Mouse (Mus musculus) stomach, embryonic 15.5 days (tissue): ENCODE results near the gene Nr5a2. TPM values are rescaled to one million over a fixed set of nuclear protein-coding genes. Genes with fewer than 3 reads are reported as not detected.

Experiments
- ATAC-seq: fragments of 200-750 bp; cut with Nextera tagmentation; 2 replicates; pipeline ENCODE4 v1.8.0; 2017; ENCODE audit warnings: low read depth, moderate number of reproducible peaks, moderate TSS enrichment; ENCODE audit not compliant: insufficient read depth, low FRiP score
- H3K27ac ChIP-seq: fragments of 300-500 bp; sonication (generic); 2 replicates; pipeline ENCODE4 v1.5.1; 2015; ENCODE audit warnings: mild to moderate bottlenecking, inconsistent platforms
- H3K27me3 ChIP-seq: fragments of 300-500 bp; sonication (generic); replicated peaks from 2 replicates; pipeline ENCODE4 v1.6.1; 2015; ENCODE audit warnings: inconsistent platforms
- H3K36me3 ChIP-seq: fragments of 300-500 bp; sonication (generic); 2 replicates; pipeline ENCODE4 v1.6.1; 2015; ENCODE audit warnings: inconsistent platforms
- H3K4me1 ChIP-seq: fragments of 300-500 bp; sonication (generic); 2 replicates; pipeline ENCODE4 v1.6.1; 2015; ENCODE audit warnings: inconsistent platforms
- H3K4me2 ChIP-seq: fragments of 300-500 bp; sonication (generic); 2 replicates; pipeline ENCODE4 v1.6.1; 2015; ENCODE audit warnings: mild to moderate bottlenecking, inconsistent platforms
- H3K4me3 ChIP-seq: fragments of 300-500 bp; sonication (generic); replicated peaks from 2 replicates; pipeline ENCODE4 v1.5.1; 2015; ENCODE audit warnings: inconsistent platforms
- H3K9ac ChIP-seq: fragments of 300-500 bp; sonication (generic); 2 replicates; pipeline ENCODE4 v1.6.1; 2015; ENCODE audit warnings: inconsistent platforms
- H3K9me3 ChIP-seq: fragments of 300-500 bp; sonication (generic); 2 replicates; pipeline ENCODE4 v1.6.1; 2016; ENCODE audit warnings: inconsistent platforms
- WGBS: fragments of 180-500 bp; shearing (Covaris S2); methylation state at CpG from one replicate; pipeline ENCODE4 v1.1.7; 2015; 5-methylcytosine and 5-hydroxymethylcytosine counted together
- polyA plus RNA-seq: library from polyadenylated mRNA; unstranded; fragments of >200 nt; fragmentation: Nextera tagmentation; extraction: Ambion mirVana; gene quantifications from 2 replicates; pipeline ENCODE4 v1.2.1, GENCODE M21; 2015

Gene Nr5a2
- polyA plus RNA-seq, 1 experiment from 2014 or later = 6.3 TPM

- H3K4me3 ChIP-seq = no peak overlapping the region
- no peaks in the 10 kb centered on the region for H3K9me3 ChIP-seq
- peak overlapping the region; percentile 4; the same call in 1 of the 2 replicates for H3K27ac ChIP-seq
- H3K4me1 ChIP-seq = peaks cover 7% of the 10 kb centered on the region; the same call in 1 of the 2 replicates
- ATAC-seq = no peak
- WGBS = 57% methylated on average over 8 of the region's 8 CpGs
- no peaks in the 10 kb centered on the region for H3K27me3 ChIP-seq
- no peaks in the 10 kb centered on the region for H3K36me3 ChIP-seq
- no peak overlapping the region for H3K4me2 ChIP-seq
- H3K9ac ChIP-seq = no peak overlapping the region
Measured at GRCm38 (mm10) chr1:136895877-136896276, 64.4 kb downstream of the Nr5a2 start.

- no peak for ATAC-seq
- no peak overlapping the region for H3K9ac ChIP-seq
- no peaks in the 10 kb centered on the region for H3K36me3 ChIP-seq
- H3K4me1 ChIP-seq = peaks cover 7% of the 10 kb centered on the region; the same call in 1 of the 2 replicates
- no peaks in the 10 kb centered on the region for H3K9me3 ChIP-seq
- H3K27me3 ChIP-seq = no peaks in the 10 kb centered on the region
- H3K27ac ChIP-seq = no peak overlapping the region
- 58% methylated on average over 2 of the region's 2 CpGs for WGBS
- H3K4me3 ChIP-seq = no peak overlapping the region
- H3K4me2 ChIP-seq = no peak overlapping the region
Measured at GRCm38 (mm10) chr1:136894753-136895152, 65.5 kb downstream of the Nr5a2 start.

GRCm38 (mm10) chr1:136893162-136893561 lies 67.1 kb downstream of the Nr5a2 start:
- Histone ChIP-seq H3K27ac (no peak overlapping the region), H3K4me2 (no peak overlapping the region), H3K4me1 (peaks cover 7% of the 10 kb centered on the region; the same call in 1 of the 2 replicates), H3K27me3 (no peaks in the 10 kb centered on the region), H3K4me3 (no peak overlapping the region), H3K9ac (no peak overlapping the region), H3K36me3 (no peaks in the 10 kb centered on the region), H3K9me3 (no peaks in the 10 kb centered on the region)
- peak; percentile 50; the same call in 1 of the 2 replicates for ATAC-seq
- WGBS = 72% methylated on average over 6 of the region's 6 CpGs

- Histone ChIP-seq H3K4me3 (no peak overlapping the region), H3K9ac (no peak overlapping the region), H3K9me3 (no peaks in the 10 kb centered on the region), H3K27ac (no peak overlapping the region), H3K4me2 (no peak overlapping the region), H3K4me1 (0 out of 2 replicates have a peak, but pooled peaks cover 10% of the 10 kb centered on the region), H3K27me3 (no peaks in the 10 kb centered on the region), H3K36me3 (no peaks in the 10 kb centered on the region)
- no peak for ATAC-seq
- WGBS = 49% methylated on average over 7 of the region's 7 CpGs
Measured at GRCm38 (mm10) chr1:136890439-136890838, 69.8 kb downstream of the Nr5a2 start.

GRCm38 (mm10) chr1:136888704-136889103 lies 71.5 kb downstream of the Nr5a2 start:
- no peaks in the 10 kb centered on the region for H3K36me3 ChIP-seq
- H3K27me3 ChIP-seq = no peaks in the 10 kb centered on the region
- no peak overlapping the region for H3K27ac ChIP-seq
- H3K9me3 ChIP-seq = no peaks in the 10 kb centered on the region
- 0 out of 2 replicates have a peak, but pooled peaks cover 10% of the 10 kb centered on the region for H3K4me1 ChIP-seq
- H3K4me3 ChIP-seq = no peak overlapping the region
- H3K9ac ChIP-seq = no peak overlapping the region
- ATAC-seq = no peak
- 70% methylated on average over 6 of the region's 6 CpGs for WGBS
- no peak overlapping the region for H3K4me2 ChIP-seq

GRCm38 (mm10) chr1:136886678-136887077 lies 73.6 kb downstream of the Nr5a2 start:
- Histone ChIP-seq H3K27ac (no peak overlapping the region), H3K9ac (no peak overlapping the region), H3K27me3 (no peaks in the 10 kb centered on the region), H3K9me3 (no peaks in the 10 kb centered on the region), H3K4me3 (no peak overlapping the region), H3K4me2 (no peak overlapping the region), H3K36me3 (no peaks in the 10 kb centered on the region), H3K4me1 (0 out of 2 replicates have a peak, but pooled peaks cover 6% of the 10 kb centered on the region)
- ATAC-seq = peak; percentile 56; the same call in 1 of the 2 replicates
- 28% methylated on average over 6 of the region's 6 CpGs for WGBS

GRCm38 (mm10) chr1:136883458-136884174 lies 76.6 kb downstream of the Nr5a2 start:
- Histone ChIP-seq H3K27me3 (no peaks in the 10 kb centered on the region), H3K4me2 (no peak overlapping the region), H3K36me3 (no peaks in the 10 kb centered on the region), H3K9ac (no peak overlapping the region), H3K27ac (no peak overlapping the region), H3K9me3 (no peaks in the 10 kb centered on the region), H3K4me3 (no peak overlapping the region), H3K4me1 (0 out of 2 replicates have a peak, but pooled peaks cover 6% of the 10 kb centered on the region)
- WGBS = 86% methylated on average over 13 of the region's 13 CpGs
- no peak for ATAC-seq

GRCm38 (mm10) chr1:136880260-136880659 lies 80.0 kb downstream of the Nr5a2 start:
- H3K9me3 ChIP-seq = no peaks in the 10 kb centered on the region
- H3K27me3 ChIP-seq = no peaks in the 10 kb centered on the region
- H3K4me3 ChIP-seq = no peak overlapping the region
- no peaks in the 10 kb centered on the region for H3K36me3 ChIP-seq
- 87% methylated on average over 8 of the region's 8 CpGs for WGBS
- ATAC-seq = no peak
- no peak overlapping the region for H3K9ac ChIP-seq
- H3K27ac ChIP-seq = no peak overlapping the region
- no peaks in the 10 kb centered on the region for H3K4me1 ChIP-seq
- H3K4me2 ChIP-seq = no peak overlapping the region

GRCm38 (mm10) chr1:136875006-136875405 lies 85.2 kb downstream of the Nr5a2 start:
- H3K4me2 ChIP-seq = no peak overlapping the region
- no peak overlapping the region for H3K9ac ChIP-seq
- H3K4me3 ChIP-seq = no peak overlapping the region
- no peaks in the 10 kb centered on the region for H3K9me3 ChIP-seq
- H3K27me3 ChIP-seq = no peaks in the 10 kb centered on the region
- no peaks in the 10 kb centered on the region for H3K36me3 ChIP-seq
- ATAC-seq = no peak
- H3K27ac ChIP-seq = no peak overlapping the region
- no peaks in the 10 kb centered on the region for H3K4me1 ChIP-seq
- WGBS = 80% methylated on average over 3 of the region's 3 CpGs

- Histone ChIP-seq H3K27ac (no peak overlapping the region), H3K9ac (no peak overlapping the region), H3K4me1 (no peaks in the 10 kb centered on the region), H3K27me3 (no peaks in the 10 kb centered on the region), H3K4me3 (no peak overlapping the region), H3K36me3 (no peaks in the 10 kb centered on the region), H3K9me3 (no peaks in the 10 kb centered on the region), H3K4me2 (no peak overlapping the region)
- ATAC-seq = no peak
- 56% methylated on average over 6 of the region's 6 CpGs for WGBS
Measured at GRCm38 (mm10) chr1:136868955-136869354, 91.3 kb downstream of the Nr5a2 start.

GRCm38 (mm10) chr1:136868285-136868684 lies 92.0 kb downstream of the Nr5a2 start:
- Histone ChIP-seq H3K4me2 (no peak overlapping the region), H3K4me3 (no peak overlapping the region), H3K9ac (no peak overlapping the region), H3K27ac (no peak overlapping the region), H3K36me3 (no peaks in the 10 kb centered on the region), H3K9me3 (no peaks in the 10 kb centered on the region), H3K27me3 (no peaks in the 10 kb centered on the region), H3K4me1 (no peaks in the 10 kb centered on the region)
- no peak for ATAC-seq
- 80% methylated on average over 5 of the region's 5 CpGs for WGBS

- Histone ChIP-seq H3K27me3 (no peaks in the 10 kb centered on the region), H3K4me2 (no peak overlapping the region), H3K36me3 (no peaks in the 10 kb centered on the region), H3K9ac (no peak overlapping the region), H3K27ac (no peak overlapping the region), H3K4me1 (no peaks in the 10 kb centered on the region), H3K4me3 (no peak overlapping the region), H3K9me3 (no peaks in the 10 kb centered on the region)
- WGBS = 71% methylated on average over 9 of the region's 9 CpGs
- no peak for ATAC-seq
Measured at GRCm38 (mm10) chr1:136866481-136867092, 93.7 kb downstream of the Nr5a2 start.
